Mouse (Mus musculus) testis, adult 2 months (tissue): ENCODE measurements around the gene Cyp20a1. TPM values are rescaled to one million over a fixed set of nuclear protein-coding genes. Genes with fewer than 3 reads are reported as not detected.

Experiments used
- H3K27ac ChIP-seq: fragments of 200-500 bp; 2 replicates; pipeline ENCODE4 v1.5.1; 2012; ENCODE audit warnings: low read depth, low read length; ENCODE audit not compliant: control insufficient read depth, insufficient read depth
- H3K27me3 ChIP-seq: fragments of 200-500 bp; 2 replicates; pipeline ENCODE4 v1.6.1; 2012; ENCODE audit warnings: mild to moderate bottlenecking, low read length, moderate library complexity; ENCODE audit not compliant: control insufficient read depth, insufficient read depth
- H3K36me3 ChIP-seq: fragments of 200-500 bp; 2 replicates; pipeline ENCODE4 v1.6.1; 2012; ENCODE audit warnings: mild to moderate bottlenecking, low read length; ENCODE audit not compliant: control insufficient read depth, insufficient read depth
- H3K4me1 ChIP-seq: fragments of 200-500 bp; 2 replicates; pipeline ENCODE4 v1.6.1; 2012; ENCODE audit warnings: low read length; ENCODE audit not compliant: control insufficient read depth, insufficient read depth
- H3K4me3 ChIP-seq: fragments of 200-500 bp; 2 replicates; pipeline ENCODE4 v1.5.1; 2012; ENCODE audit warnings: low read depth, mild to moderate bottlenecking, low read length, moderate library complexity, mixed read lengths; ENCODE audit not compliant: control insufficient read depth
- CTCF ChIP-seq: fragments of 200-500 bp; IDR thresholded peaks from 2 replicates; pipeline ENCODE4 v1.5.1; 2012; ENCODE audit warnings: low read depth, mild to moderate bottlenecking, inconsistent platforms, low read length, moderate library complexity; ENCODE audit not compliant: control insufficient read depth, insufficient read depth, insufficient replicate concordance
- POLR2A ChIP-seq: fragments of 200-500 bp; IDR thresholded peaks from 2 replicates; pipeline ENCODE4 v1.6.1; 2012; ENCODE audit warnings: low read depth, mild to moderate bottlenecking, inconsistent platforms, low read length, moderate library complexity; ENCODE audit not compliant: control insufficient read depth
- polyA plus RNA-seq: library from polyadenylated mRNA; depleted of rRNA; stranded (reverse); fragments of >200 nt; gene quantifications from 2 replicates; pipeline ENCODE4 v1.2.3, GENCODE M21; 2012; rRNA removed

Cyp20a1 gene
- 1.1 and 1.2 TPM in 2 replicates for polyA plus RNA-seq

DNA sequence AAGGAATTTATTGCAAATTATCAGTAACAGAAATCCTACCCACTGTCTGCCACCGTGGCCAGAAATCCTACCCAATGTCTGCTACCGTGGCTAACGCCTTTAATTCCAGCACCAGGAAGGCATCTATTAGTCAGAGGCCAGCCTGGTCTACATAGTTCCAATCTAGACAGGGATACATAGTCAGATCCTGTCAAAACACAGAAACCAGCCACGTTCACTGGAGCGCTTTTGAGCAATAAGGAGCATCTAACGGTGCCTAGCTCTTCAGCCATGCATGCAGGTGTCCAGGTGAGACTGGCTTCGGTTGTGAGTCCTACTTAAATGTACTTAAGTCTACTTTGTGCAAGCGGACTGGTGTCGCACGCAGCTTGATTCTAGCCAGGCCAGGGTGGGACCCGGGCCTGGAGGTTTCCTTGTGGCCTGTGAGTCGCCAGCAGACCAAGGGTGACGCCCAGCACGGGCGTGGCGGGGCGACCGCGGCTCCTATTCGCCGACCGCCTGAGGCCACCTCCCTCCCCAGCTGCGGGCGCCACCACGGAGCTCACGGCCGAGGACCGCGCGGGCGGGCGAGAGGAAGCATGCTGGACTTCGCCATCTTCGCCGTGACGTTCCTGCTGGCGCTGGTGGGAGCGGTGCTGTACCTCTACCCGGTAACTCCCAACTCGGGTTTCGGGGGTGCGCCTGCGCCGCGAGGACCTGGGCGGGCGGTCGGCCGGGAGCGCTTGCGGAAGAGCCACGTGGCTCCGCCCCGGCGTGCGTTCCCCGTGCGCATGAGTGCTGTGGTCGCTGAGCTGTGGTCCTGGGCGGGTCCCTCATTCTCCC, at the start of gene Cyp20a1:
TSS of gene Cyp20a1 (plus strand) at position 516 of the 822 bp plus-strand sequence.
- Histone ChIP-seq H3K4me3 (peak within 1 kb of the TSS; percentile 97), H3K4me1 (peaks cover 3% of the 10 kb centered on the region), H3K27ac (peak within 1 kb of the TSS; percentile 95), H3K36me3 (no peaks in the 10 kb centered on the region), H3K27me3 (no peaks in the 10 kb centered on the region)
- TF ChIP-seq POLR2A (peak; percentile 72), CTCF (no peak)

- no peaks in the 10 kb centered on the region; the same call in 1 of the 2 replicates for H3K36me3 ChIP-seq
- H3K27ac ChIP-seq = no peak overlapping the region
- no peaks in the 10 kb centered on the region for H3K4me1 ChIP-seq
- no peak overlapping the region for H3K4me3 ChIP-seq
- no peaks in the 10 kb centered on the region for H3K27me3 ChIP-seq
- TF ChIP-seq CTCF = no peak
- TF ChIP-seq POLR2A = no peak
Measured at GRCm38 (mm10) chr1:60293921-60294320, 49.2 kb upstream of the Cyp20a1 start.

DNA sequence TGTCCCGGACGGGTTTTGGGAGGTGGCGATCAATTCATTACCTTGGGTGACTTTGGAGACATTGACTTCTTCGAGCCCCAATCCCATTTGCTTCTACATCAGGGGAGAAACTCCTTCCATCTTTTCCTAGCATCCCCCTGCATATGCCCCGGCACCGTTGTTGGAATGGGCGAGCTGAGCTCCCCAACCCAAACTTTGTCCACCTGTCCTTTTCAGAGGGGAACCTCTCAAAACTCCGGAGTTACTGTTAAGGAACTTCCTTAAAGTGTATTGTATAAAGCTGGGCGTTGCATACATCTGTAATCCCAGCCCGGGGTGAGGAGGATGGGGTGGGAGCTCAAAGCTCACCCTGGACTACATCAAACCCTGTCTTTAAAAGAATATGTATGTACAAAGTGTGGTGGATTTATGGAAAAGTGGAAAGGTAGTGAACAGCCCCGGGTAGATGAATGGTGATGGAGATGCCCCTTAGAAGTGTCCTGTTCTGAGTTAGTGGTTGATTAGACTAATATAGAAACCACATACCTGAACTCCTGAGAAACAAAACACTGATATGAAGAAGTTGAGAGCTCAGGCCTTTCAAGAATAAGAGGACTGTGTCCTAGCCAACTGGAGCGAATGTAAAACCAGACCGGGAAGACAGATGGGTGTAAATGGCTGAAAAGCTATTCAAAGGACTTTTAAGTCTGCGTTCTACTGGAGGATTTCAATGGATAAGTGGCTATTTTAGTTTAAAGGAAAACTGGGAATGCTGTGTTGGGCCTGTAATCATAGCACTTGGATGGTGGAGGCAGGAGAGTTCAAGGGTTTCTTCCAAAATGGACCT, 720 bp downstream of the Cyp20a1 start:
- no peaks in the 10 kb centered on the region for H3K36me3 ChIP-seq

DNA sequence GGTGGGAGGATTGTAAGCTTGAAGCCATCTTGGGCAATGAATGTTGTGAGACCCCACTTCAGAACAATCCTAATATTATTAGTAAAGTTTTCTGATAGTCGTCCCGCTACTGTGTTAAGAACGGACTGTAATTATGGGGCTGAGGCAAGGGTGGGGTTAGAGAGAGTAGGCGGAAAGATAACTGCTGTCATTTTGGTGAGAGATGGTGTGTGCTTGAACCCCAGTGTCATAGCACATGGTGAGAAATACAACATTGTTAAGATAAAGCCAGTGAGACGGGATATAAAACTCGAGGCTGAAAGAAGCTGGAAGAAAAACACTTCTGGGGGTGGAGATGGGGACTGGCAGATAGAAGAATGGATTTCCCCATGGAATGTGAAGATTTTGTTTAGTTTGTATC, 1.5 kb downstream of the Cyp20a1 start:
- Histone ChIP-seq H3K4me3 (no peak overlapping the region), H3K27me3 (no peaks in the 10 kb centered on the region), H3K4me1 (peaks cover 3% of the 10 kb centered on the region), H3K36me3 (no peaks in the 10 kb centered on the region), H3K27ac (no peak overlapping the region)
- TF ChIP-seq CTCF (no peak), POLR2A (no peak)

More for the DNA sequence above, 720 bp downstream of the Cyp20a1 start:
- H3K4me1 ChIP-seq = peaks cover 3% of the 10 kb centered on the region
- TF ChIP-seq CTCF (no peak), POLR2A (no peak; the same call in 1 of the 2 replicates)
- peak overlapping the region; percentile 95 for H3K27ac ChIP-seq
- no peaks in the 10 kb centered on the region for H3K27me3 ChIP-seq
- H3K4me3 ChIP-seq = peak overlapping the region; percentile 97

- no peaks in the 10 kb centered on the region for H3K36me3 ChIP-seq
- H3K27me3 ChIP-seq = no peaks in the 10 kb centered on the region
- H3K27ac ChIP-seq = no peak overlapping the region
- no peak overlapping the region for H3K4me3 ChIP-seq
- H3K4me1 ChIP-seq = peaks cover 3% of the 10 kb centered on the region
- no peak for TF ChIP-seq CTCF
- no peak for TF ChIP-seq POLR2A
Measured at GRCm38 (mm10) chr1:60345712-60346111, 2.6 kb downstream of the Cyp20a1 start.

DNA sequence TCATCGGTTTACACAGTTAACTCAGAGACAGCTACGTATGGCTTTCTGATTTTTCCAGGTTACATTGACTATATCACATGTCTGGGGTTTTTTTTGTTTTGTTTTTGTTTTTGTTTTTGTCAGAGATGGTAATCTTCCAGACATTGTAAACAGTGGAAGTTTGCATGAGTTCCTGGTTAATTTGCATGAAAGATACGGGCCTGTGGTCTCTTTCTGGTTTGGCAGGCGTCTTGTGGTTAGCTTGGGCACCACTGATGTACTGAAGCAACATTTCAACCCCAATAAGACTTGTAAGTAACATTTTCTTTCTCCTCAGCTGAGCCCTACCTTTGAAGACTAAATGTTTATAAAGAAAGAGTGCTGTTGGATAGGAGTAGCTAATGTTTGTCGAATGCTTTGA, 9.7 kb downstream of the Cyp20a1 start:
- H3K27me3 ChIP-seq = no peaks in the 10 kb centered on the region
- H3K4me3 ChIP-seq = no peak overlapping the region
- H3K27ac ChIP-seq = no peak overlapping the region
- no peaks in the 10 kb centered on the region for H3K4me1 ChIP-seq
- TF ChIP-seq CTCF = no peak
- TF ChIP-seq POLR2A = no peak
- H3K36me3 ChIP-seq = no peaks in the 10 kb centered on the region

DNA sequence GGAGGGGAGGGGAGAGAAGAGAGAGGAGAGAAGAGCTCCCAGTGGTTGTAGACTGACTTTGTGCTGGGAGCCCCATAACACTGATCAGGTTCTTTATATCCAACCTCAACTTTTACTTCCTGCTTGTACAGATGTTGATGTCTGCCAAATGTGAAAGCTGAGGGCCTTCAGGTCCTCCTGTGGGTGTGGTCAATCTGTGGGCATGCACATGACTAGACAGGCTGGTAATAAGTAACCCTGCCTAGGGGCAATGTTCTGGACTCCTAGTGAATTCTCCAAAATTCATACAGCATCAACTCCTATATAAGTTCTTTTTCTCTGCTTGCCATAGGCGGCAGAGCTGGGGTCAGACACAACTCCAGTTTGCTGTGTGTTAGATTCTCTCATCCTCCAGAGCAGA, 18.5 kb downstream of the Cyp20a1 start:
- Histone ChIP-seq H3K36me3 (no peaks in the 10 kb centered on the region), H3K4me1 (no peaks in the 10 kb centered on the region), H3K27me3 (no peaks in the 10 kb centered on the region), H3K4me3 (no peak overlapping the region), H3K27ac (no peak overlapping the region)
- TF ChIP-seq CTCF (no peak), POLR2A (no peak)
